Mouse (Mus musculus) adrenal gland, adult 2 months (tissue): ENCODE results near the gene Cgn. TPM values are rescaled to one million over a fixed set of nuclear protein-coding genes. Genes with fewer than 3 reads are reported as not detected.

ENCODE experiments used
- polyA plus RNA-seq: library from polyadenylated mRNA; depleted of rRNA; stranded (reverse); fragments of >200 nt; gene quantifications from 2 replicates; pipeline ENCODE4 v1.2.3, GENCODE M21; 2012; rRNA removed
- total RNA-seq, 2 experiments: library from RNA; stranded (reverse); gene quantifications; 2 replicates each; pipeline ENCODE4 v1.2.3; 2021

Cgn gene
- total and polyA plus RNA-seq, 3 experiments, result 0.18 to 1.4 (median 1.2) TPM

Other genes starting within 250 kb of the Cgn start
- 10 to 100 TPM; 40.5 to 41.9 TPM for gene Snx27, start 203.8 kb downstream of the Cgn start, total RNA-seq
- 5.4 and 5.6 TPM in 2 replicates for gene Snx27, start 203.8 kb downstream of the Cgn start, polyA plus RNA-seq
- gene Gm10972, start 143.4 kb downstream of the Cgn start, total RNA-seq, result not detected
- not detected in 2 replicates for gene Gm10972, start 143.4 kb downstream of the Cgn start, polyA plus RNA-seq
- 10 to 100 TPM; 13.2 to 13.8 TPM for gene Tuft1, start 127.6 kb downstream of the Cgn start, total RNA-seq
- 6.8 and 7.1 TPM in 2 replicates for gene Tuft1, start 127.6 kb downstream of the Cgn start, polyA plus RNA-seq
- gene Selenbp2, start 92.9 kb downstream of the Cgn start, total RNA-seq, result 10 to 100 TPM; 10.5 to 15.3 TPM
- 0.33 and 1.5 TPM in 2 replicates for gene Selenbp2, start 92.9 kb downstream of the Cgn start, polyA plus RNA-seq
- gene Pogz, start 51.1 kb upstream of the Cgn start, total RNA-seq, result 10 to 100 TPM; 27.0 to 36.2 TPM
- gene Pogz, start 51.1 kb upstream of the Cgn start, polyA plus RNA-seq, result 27.6 and 35.8 TPM in 2 replicates
- 100 to 1,000 TPM; 203 to 297 TPM for gene Psmb4, start 100.5 kb upstream of the Cgn start, total RNA-seq
- gene Psmb4, start 100.5 kb upstream of the Cgn start, polyA plus RNA-seq, result 236 and 248 TPM in 2 replicates
- 10 to 100 TPM; 47.5 to 52.7 TPM for gene Selenbp1, start 146.6 kb upstream of the Cgn start, total RNA-seq
- gene Selenbp1, start 146.6 kb upstream of the Cgn start, polyA plus RNA-seq, result 102 and 126 TPM in 2 replicates
- 10 to 100 TPM; 17.2 to 30.1 TPM for gene Rfx5, start 167.6 kb upstream of the Cgn start, total RNA-seq
- gene Rfx5, start 167.6 kb upstream of the Cgn start, polyA plus RNA-seq, result 10.8 and 13.5 TPM in 2 replicates
- 10 to 100 TPM; 57.0 to 68.7 TPM for gene Pi4kb, start 188.2 kb upstream of the Cgn start, total RNA-seq
- 29.3 and 29.9 TPM in 2 replicates for gene Pi4kb, start 188.2 kb upstream of the Cgn start, polyA plus RNA-seq
- gene Zfp687, start 229.0 kb upstream of the Cgn start, total RNA-seq, result 10 to 100 TPM; 26.3 to 29.5 TPM
- 27.9 and 32.0 TPM in 2 replicates for gene Zfp687, start 229.0 kb upstream of the Cgn start, polyA plus RNA-seq